Mouse (Mus musculus) left cerebral cortex, adult 6 months (tissue): ENCODE data around the gene Rap1gap. TPM values are rescaled to one million over a fixed set of nuclear protein-coding genes. Genes with fewer than 3 reads are reported as not detected.

Source experiments
- long read RNA-seq, 2 experiments: library from polyadenylated mRNA; unstranded; transcript quantifications; one replicate each; pipeline ENCODE4 v2.0.0; 2019 to 2020
- polyA plus RNA-seq: library from polyadenylated mRNA; unstranded; fragments of <200 nt; fragmentation: Nextera tagmentation; gene quantifications from 2 replicates; pipeline ENCODE4 v1.2.3, GENCODE M21; 2021

The Rap1gap gene
- polyA plus RNA-seq, result 51.5 and 120 TPM in 2 replicates
- long read RNA-seq, experiment 1, transcript Rap1gap-201 (25 exons, 3,247 nt), result major isoform, 8 of 564 reads
- long read RNA-seq, experiment 1, transcript Rap1gap-209 (3 exons, 1,022 nt), result minor isoform, 6 of 564 reads
- long read RNA-seq, experiment 1, partial matches to known transcripts, result 83 of 564 reads
- long read RNA-seq, experiment 1, other reads (novel, unspliced or antisense), result 467 of 564 reads
- long read RNA-seq, experiment 2, partial matches to known transcripts, result 10 of 45 reads
- long read RNA-seq, experiment 2, other reads (novel, unspliced or antisense), result 33 of 45 reads

GRCm38 (mm10) chr4:137664433-137664979, at the start of gene Rap1gap:
Gene Rap1gap, plus strand, starts transcription at chr4:137664726.

Other genes with a start within 250 kb of the Rap1gap start
- not detected in 2 replicates for gene Cela3b, start 234.2 kb upstream of the Rap1gap start, polyA plus RNA-seq
- gene 1700013G24Rik, start 211.4 kb upstream of the Rap1gap start, polyA plus RNA-seq, result not detected in 2 replicates
- 0.44 and 0.55 TPM in 2 replicates for gene Hspg2, start 196.0 kb upstream of the Rap1gap start, polyA plus RNA-seq
- gene Ldlrad2, start 90.2 kb upstream of the Rap1gap start, polyA plus RNA-seq, result not detected in 2 replicates
- gene Usp48, start 71.0 kb upstream of the Rap1gap start, polyA plus RNA-seq, result 25.6 and 32.5 TPM in 2 replicates
- 5.4 and 5.9 TPM in 2 replicates for gene Alpl, start 131.7 kb downstream of the Rap1gap start, polyA plus RNA-seq
- gene Ece1, start 197.5 kb downstream of the Rap1gap start, polyA plus RNA-seq, result 27.2 and 30.3 TPM in 2 replicates